Mouse (Mus musculus) embryonic fibroblast, embryonic 13.5 days (primary cell): ENCODE measurements around the gene Fam131c. TPM values are rescaled to one million over a fixed set of nuclear protein-coding genes. Genes with fewer than 3 reads are reported as not detected.

Experiments used
- H3K27ac ChIP-seq: 2 replicates; pipeline ENCODE4 v1.5.1; 2012; ENCODE audit warnings: low read length, control low read depth, inconsistent platforms; ENCODE audit not compliant: insufficient read depth
- H3K4me1 ChIP-seq: 2 replicates; pipeline ENCODE4 v1.6.1; 2011; ENCODE audit warnings: low read length; ENCODE audit not compliant: control insufficient read depth, insufficient read depth
- H3K4me3 ChIP-seq: 2 replicates; pipeline ENCODE4 v1.5.1; 2011; ENCODE audit warnings: mild to moderate bottlenecking, control low read depth, low read length; ENCODE audit not compliant: insufficient read depth
- CTCF ChIP-seq: IDR thresholded peaks from 2 replicates; pipeline ENCODE4 v1.5.1; 2011; ENCODE audit warnings: mild to moderate bottlenecking, control low read depth, low read length, moderate library complexity, borderline replicate concordance; ENCODE audit not compliant: insufficient read depth
- POLR2A ChIP-seq: IDR thresholded peaks from 2 replicates; pipeline ENCODE4 v1.6.1; 2011; ENCODE audit warnings: low read depth, mild to moderate bottlenecking, control low read depth, low read length, moderate library complexity
- polyA plus RNA-seq: library from polyadenylated mRNA; stranded (reverse); fragments of >200 nt; gene quantifications from 2 replicates; pipeline ENCODE4 v1.2.4, GENCODE M21; 2011; ENCODE audit warnings: low read depth; ENCODE audit not compliant: missing spikeins, insufficient read length

The Fam131c gene
- not detected in 2 replicates for polyA plus RNA-seq

DNA sequence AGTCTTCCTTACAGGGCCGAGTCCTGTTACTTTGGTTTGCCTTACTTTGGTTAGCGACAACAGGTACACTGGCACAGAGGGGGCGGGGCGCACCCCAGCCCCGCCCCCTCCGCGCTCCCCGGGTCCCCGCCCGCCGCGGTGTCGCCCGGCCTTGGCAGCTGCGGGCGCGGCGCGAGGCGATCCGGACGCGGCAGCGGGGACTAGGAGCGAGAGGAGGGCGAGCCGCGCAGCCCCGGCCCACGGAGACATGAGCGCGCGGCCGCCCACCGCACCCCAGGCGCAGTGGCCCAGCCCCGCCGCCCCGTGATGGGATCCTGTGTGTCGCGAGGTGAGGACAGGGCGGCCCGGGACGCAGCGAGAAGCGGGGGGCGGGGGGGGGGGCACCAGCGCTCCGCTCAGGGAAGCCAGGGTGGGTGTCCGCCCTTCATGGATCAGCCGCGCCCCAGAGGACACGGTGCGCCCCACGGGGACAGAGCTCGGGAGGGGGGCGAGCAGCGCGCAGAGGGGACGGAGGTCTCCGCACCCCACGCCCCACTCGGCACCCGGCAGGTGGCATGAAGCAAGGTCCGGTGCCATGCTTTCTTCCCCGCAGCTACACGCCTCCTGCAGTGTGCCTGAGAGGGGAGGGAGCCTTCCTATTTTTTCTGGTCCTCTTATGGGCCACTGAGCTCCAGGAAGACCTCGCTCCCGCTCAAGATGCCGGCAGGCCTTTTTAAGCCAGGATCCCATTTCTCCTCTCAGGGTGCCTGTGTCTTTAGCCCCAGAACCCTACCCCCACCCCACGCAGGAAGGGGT lies at the start of gene Fam131c:
Fam131c (plus strand) TSS at position 224 of the 795 bp plus-strand sequence.
- Histone ChIP-seq H3K27ac (no peak within 1 kb of the TSS), H3K4me3 (0 out of 2 replicates have a peak within 1 kb of the TSS, but pooled peaks have one; percentile 16), H3K4me1 (no peaks in the 10 kb centered on the region)
- TF ChIP-seq CTCF (no peak), POLR2A (no peak)

DNA sequence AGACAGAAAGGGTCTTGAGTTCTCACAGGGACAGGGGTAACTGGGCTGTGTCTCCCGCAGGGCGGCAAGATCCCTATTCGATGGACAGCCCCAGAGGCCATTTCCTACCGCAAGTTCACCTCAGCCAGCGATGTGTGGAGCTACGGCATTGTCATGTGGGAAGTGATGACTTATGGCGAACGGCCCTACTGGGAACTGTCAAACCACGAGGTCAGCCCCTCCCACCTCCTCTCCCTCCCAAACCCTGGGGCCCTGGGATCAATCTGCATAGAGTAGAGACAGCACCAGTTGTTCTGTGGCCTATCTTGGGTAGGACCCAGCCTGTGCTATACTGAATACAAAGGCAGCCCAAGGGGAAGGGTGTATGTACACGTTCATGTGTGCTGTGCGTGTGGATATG lies 45.5 kb upstream of the Fam131c start:
- TF ChIP-seq CTCF (no peak), POLR2A (no peak)
- Histone ChIP-seq H3K4me1 (no peaks in the 10 kb centered on the region), H3K4me3 (no peak overlapping the region), H3K27ac (no peak overlapping the region)

DNA sequence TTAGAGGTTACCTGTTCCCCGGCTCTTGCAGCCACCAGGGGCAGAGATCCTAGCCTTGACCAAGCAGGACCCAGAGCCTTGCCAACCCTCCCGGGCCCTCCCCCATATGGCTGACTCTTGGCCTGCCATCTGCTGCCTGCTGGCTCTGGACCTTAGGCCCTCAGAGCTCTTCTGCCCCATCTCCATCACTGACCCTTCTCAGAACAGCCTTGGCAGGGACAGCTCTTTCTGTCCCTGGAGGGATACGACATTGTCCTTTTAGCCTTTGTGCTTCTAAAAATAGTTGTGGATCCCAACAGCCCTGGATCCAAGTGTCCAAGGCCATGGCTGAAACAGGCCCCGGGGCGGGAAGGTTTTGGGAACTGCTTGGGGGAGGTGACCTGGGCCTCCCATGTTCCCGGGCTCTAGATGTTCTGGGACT lies 43.2 kb upstream of the Fam131c start:
- H3K4me3 ChIP-seq: no peak overlapping the region
- H3K4me1 ChIP-seq: no peaks in the 10 kb centered on the region
- TF ChIP-seq CTCF (no peak), POLR2A (no peak)
- H3K27ac ChIP-seq: no peak overlapping the region

DNA sequence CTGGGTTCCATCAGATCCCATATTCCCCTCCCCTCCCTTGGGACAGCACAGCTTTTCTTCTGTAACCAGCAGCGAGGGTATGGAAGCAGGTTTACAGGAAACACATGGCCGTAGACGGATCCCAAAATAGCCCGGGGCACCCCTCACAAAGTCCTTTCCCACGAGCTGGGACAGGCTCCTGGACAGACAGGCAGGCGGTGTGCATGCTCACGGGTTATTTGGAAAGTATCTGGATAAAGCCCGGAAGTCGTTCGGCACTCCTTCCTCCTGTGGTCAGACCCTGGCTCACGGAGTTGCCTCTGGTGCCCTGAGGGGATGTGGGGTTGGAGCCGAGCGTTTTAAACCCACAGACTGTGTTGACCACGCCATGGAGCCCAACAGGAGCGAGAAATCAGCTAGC lies 42.4 kb upstream of the Fam131c start:
- no peak overlapping the region for H3K27ac ChIP-seq
- H3K4me1 ChIP-seq: no peaks in the 10 kb centered on the region
- TF ChIP-seq CTCF (no peak), POLR2A (no peak)
- H3K4me3 ChIP-seq: no peak overlapping the region

DNA sequence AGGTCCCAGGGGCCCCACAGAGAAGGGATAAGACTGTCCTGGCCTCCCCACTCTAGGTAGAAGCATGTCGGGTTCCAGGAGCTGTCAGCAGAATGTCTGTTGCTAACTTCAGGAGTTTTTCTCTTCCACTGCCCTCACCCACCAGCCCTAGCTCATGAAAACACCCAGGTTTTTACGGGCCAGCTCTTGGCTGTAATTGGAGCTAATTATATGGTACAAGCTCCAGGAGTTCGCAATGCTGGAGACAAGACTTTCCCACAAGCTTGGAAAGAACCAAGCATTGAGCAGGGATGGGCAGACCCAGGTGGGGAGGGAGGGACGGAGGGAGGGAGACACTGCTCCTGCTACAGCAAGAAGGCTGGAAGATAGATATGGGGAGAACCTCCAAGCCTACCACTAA lies 40.9 kb upstream of the Fam131c start:
- Histone ChIP-seq H3K27ac (no peak overlapping the region), H3K4me3 (no peak overlapping the region), H3K4me1 (no peaks in the 10 kb centered on the region)
- no peak for TF ChIP-seq CTCF
- no peak for TF ChIP-seq POLR2A

DNA sequence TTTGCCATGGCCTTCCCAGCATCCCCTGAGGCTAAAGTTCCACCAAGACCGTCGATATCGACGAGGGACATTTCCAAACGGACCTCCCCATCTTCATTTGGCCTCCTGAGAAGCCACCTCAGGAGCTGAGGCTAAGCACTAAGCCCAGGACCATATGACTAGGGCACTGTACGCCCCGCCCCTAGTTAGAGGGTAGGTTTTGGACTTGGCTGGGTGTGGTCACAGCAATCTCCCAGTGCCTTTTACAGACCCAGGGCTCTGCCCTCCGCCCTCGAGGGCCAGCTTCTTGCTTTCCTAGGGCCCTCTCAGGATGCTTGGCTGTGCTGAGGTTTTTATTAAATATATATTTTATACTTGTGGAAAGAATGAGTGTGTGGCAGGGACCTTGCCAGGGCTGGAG lies 39.3 kb upstream of the Fam131c start:
- no peak overlapping the region for H3K4me3 ChIP-seq
- no peak overlapping the region for H3K27ac ChIP-seq
- TF ChIP-seq POLR2A (no peak), CTCF (no peak)
- H3K4me1 ChIP-seq: no peaks in the 10 kb centered on the region

DNA sequence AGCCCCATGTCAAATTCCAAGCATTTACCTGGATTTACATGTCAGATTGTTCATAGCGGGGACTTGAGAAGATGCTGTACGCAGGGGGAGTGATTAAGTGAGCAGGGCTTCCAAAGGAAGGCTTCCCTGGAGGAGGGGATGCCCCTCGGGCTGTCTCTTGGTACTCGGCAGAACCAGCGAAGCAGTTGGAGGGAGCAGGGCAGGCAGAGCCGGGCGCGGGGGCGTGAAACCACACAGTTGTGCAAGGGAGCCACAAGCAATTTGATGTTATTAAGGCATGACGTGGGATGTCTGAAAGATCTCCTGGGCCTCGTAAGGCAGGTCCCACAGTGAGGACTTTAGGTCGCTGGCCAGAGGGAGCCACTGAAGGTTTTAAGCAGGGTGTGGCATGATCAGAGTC lies 38.1 kb upstream of the Fam131c start:
- TF ChIP-seq POLR2A: no peak
- no peak for TF ChIP-seq CTCF
- Histone ChIP-seq H3K27ac (no peak overlapping the region), H3K4me3 (no peak overlapping the region), H3K4me1 (no peaks in the 10 kb centered on the region)

DNA sequence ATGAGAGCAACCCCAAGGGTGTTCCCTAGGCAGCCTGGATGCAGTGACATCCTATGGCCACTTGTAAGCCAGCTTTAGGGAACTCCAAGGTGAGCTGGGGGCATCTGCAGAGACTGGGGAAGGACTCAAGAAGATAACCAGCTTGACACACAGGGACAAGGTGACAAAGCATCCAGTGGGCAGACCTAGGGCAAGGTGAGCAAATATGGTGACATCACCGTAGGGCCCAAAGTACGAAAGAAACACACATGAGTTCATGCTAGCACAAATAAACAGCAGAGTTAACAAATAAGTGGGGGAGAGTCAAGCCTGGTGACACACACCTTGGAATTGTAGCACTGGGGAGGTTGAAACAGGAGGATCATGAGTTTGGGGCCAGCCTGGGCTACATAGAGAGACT lies 36.6 kb upstream of the Fam131c start:
- TF ChIP-seq POLR2A: no peak
- no peak for TF ChIP-seq CTCF
- H3K27ac ChIP-seq: no peak overlapping the region
- no peak overlapping the region for H3K4me3 ChIP-seq
- no peaks in the 10 kb centered on the region for H3K4me1 ChIP-seq

DNA sequence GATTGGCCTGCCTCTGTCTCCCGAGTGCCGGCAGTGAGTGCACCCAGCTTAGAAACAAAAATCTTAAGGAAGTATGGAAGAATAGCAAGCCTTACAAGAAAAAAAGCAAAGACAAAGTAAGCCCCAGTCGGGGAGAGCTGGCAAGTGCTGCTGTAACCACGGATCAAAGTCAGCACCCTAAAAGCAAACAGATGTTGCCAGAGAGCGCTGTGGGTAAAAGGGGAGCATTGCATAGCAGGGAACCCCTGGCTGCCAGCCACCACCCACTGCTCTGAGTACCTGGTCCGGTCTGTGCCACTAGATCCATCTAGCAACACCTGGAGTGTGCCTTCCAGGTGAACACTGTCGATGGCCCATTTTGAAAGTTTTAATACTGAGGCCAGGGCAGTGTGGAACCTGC lies 35.8 kb upstream of the Fam131c start:
- no peaks in the 10 kb centered on the region for H3K4me1 ChIP-seq
- TF ChIP-seq CTCF: no peak
- no peak for TF ChIP-seq POLR2A
- no peak overlapping the region for H3K4me3 ChIP-seq

DNA sequence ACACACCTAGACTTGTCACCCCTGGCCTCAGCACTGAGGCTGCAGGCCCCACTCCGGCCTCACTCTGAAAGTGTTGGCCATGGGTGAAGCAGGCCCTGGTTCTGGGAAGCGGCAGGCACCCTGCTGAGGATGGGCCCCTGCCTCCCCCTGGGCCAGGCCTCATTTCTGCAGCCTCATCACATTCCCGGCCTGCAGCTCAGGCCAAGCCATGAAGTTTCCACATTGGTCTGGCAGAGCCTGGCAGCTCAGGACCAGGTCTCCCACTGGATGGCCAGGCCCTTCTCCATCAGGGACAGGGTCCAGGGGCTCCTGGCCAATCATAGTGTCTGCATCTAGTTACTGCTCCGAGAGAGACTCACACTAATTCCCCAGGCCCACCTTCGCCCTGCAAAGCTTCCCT lies 33.3 kb upstream of the Fam131c start:
- H3K4me3 ChIP-seq: no peak overlapping the region
- H3K27ac ChIP-seq: no peak overlapping the region
- TF ChIP-seq CTCF: no peak
- TF ChIP-seq POLR2A: no peak
- H3K4me1 ChIP-seq: no peaks in the 10 kb centered on the region

More for the DNA sequence above, 35.8 kb upstream of the Fam131c start:
- H3K27ac ChIP-seq: no peak overlapping the region

DNA sequence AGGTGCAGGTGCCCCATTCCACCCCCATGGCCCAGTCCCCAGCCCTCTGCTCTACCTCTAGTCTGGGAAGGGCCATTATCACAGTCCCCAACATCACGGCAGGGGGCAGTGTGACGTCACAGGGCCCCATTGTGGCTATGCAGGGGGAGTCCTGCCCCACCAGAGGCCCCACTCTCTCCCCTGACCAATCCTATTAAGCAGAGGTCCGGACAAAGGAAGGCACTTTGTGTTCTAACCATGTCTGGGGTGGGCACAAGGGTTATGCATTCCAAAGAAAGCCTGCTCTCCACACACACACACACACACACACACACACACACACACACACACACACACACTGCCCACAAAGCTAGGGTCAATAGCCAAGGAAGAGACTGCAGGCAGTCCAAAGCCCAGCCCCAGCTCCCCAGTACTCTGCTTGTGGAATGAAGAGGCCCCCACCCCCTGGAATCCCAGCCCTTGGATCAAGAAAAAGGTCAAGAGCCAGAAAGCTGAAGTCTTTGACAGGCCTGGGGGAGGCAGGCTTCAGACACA lies 32.7 kb upstream of the Fam131c start:
- Histone ChIP-seq H3K27ac (no peak overlapping the region), H3K4me3 (no peak overlapping the region), H3K4me1 (no peaks in the 10 kb centered on the region)
- no peak for TF ChIP-seq POLR2A
- no peak for TF ChIP-seq CTCF
